Mouse (Mus musculus): ENCODE measurements at regions not wholly inside any gene's neighbourhood (a gene's known extent, or its start where the extent isn't known, plus 50 kb on each side); places are given as distances from the start of the nearest gene placed in this dataset.

- no peak for TF ChIP-seq CTCF (IDR thresholded peaks at IDR 0.05; ENCODE audit: borderline replicate concordance, extremely low read depth, insufficient read depth, insufficient read length)
- no peak for TF ChIP-seq POLR2A (IDR thresholded peaks at IDR 0.05; ENCODE audit: borderline replicate concordance, extremely low read depth, insufficient read depth, insufficient read length, poor library complexity, severe bottlenecking)
These were observed 109.1 kb upstream of the Syt13 start for GRCm38 (mm10) chr2:92805761-92806160.

All from brain, embryonic 14.5 days (tissue).